Mouse (Mus musculus) CH12.LX (cell line): ENCODE results near the gene Esam. TPM values are rescaled to one million over a fixed set of nuclear protein-coding genes. Genes with fewer than 3 reads are reported as not detected.
A peak's percentile ranks its signal among the peaks of the same experiment; 100 is the strongest.

Experiments
- DNase-seq: peaks from one replicate; pipeline ENCODE4 v3.0.0-alpha.2; 2013; ENCODE audit errors: extremely low read depth
- H3K27ac ChIP-seq: 2 replicates; pipeline ENCODE4 v1.5.1; 2012; ENCODE audit warnings: low read depth, mild to moderate bottlenecking, control low read depth, moderate library complexity; ENCODE audit not compliant: insufficient read depth
- H3K27me3 ChIP-seq: replicated peaks from 2 replicates; pipeline ENCODE3; 2012; ENCODE audit warnings: inconsistent platforms
- H3K36me3 ChIP-seq, 2 experiments: replicated peaks in 1 of 2; 2 replicates each; pipeline versions ENCODE3 to v1.6.1; 2012; ENCODE audit warnings: inconsistent platforms in 1 of 2, low read length in 1 of 2, mild to moderate bottlenecking in 1 of 2, mixed read lengths in 1 of 2, moderate library complexity in 1 of 2; ENCODE audit not compliant: control insufficient read depth in 1 of 2, insufficient read depth in 1 of 2
- H3K4me1 ChIP-seq, 2 experiments: 2 replicates each; pipeline ENCODE4 v1.6.1; 2012; ENCODE audit warnings: inconsistent platforms in 1 of 2, moderate library complexity in 1 of 2; ENCODE audit not compliant: insufficient read depth in 2 of 2, control insufficient read depth in 1 of 2
- H3K4me2 ChIP-seq: 2 replicates; pipeline ENCODE4 v1.6.1; 2012; ENCODE audit warnings: low read depth, mild to moderate bottlenecking, control low read depth; ENCODE audit not compliant: poor library complexity, insufficient read depth, severe bottlenecking
- H3K4me3 ChIP-seq, 3 experiments: fragments of 150-350 bp in 1 of 3; sonication (generic) in 1 of 3; replicated peaks in 1 of 3; 2 replicates each; pipeline versions ENCODE3 to v1.5.1; 2011 to 2012; ENCODE audit warnings: low read depth in 2 of 3, low read length in 2 of 3, mild to moderate bottlenecking in 2 of 3, moderate library complexity in 2 of 3, control low read depth in 1 of 3, improper control_type of control experiment in 1 of 3, inconsistent platforms in 1 of 3, mixed read lengths in 1 of 3; ENCODE audit not compliant: poor library complexity in 1 of 3
- H3K79me2 ChIP-seq: replicated peaks from 2 replicates; pipeline ENCODE4 v1.6.1; 2012; ENCODE audit warnings: mild to moderate bottlenecking, moderate library complexity; ENCODE audit not compliant: control insufficient read depth, poor library complexity, insufficient read depth, severe bottlenecking; ENCODE audit errors: extremely low read depth
- H3K9ac ChIP-seq: 2 replicates; pipeline ENCODE4 v1.6.1; 2012; ENCODE audit warnings: low read depth, mild to moderate bottlenecking, control low read depth, moderate library complexity; ENCODE audit not compliant: insufficient read depth
- H3K9me3 ChIP-seq: replicated peaks from 2 replicates; pipeline ENCODE3; 2012; ENCODE audit warnings: low read length, inconsistent platforms, mixed read lengths
- BHLHE40 ChIP-seq: IDR thresholded peaks from 2 replicates; pipeline ENCODE4 v1.6.1; 2011; ENCODE audit warnings: mild to moderate bottlenecking, low read depth, low read length, improper control_type of control experiment
- EP300 ChIP-seq: IDR thresholded peaks from 2 replicates; pipeline ENCODE4 v1.6.1; 2011; ENCODE audit warnings: low read length, improper control_type of control experiment
- ETS1 ChIP-seq: conservative IDR thresholded peaks from 2 replicates; pipeline ENCODE4 v1.6.1; 2012; ENCODE audit warnings: low read depth, mild to moderate bottlenecking, inconsistent platforms, low read length, improper control_type of control experiment, moderate library complexity
- GABPA ChIP-seq: IDR thresholded peaks from 2 replicates; pipeline ENCODE4 v1.6.1; 2012; ENCODE audit warnings: low read depth, low read length, improper control_type of control experiment, inconsistent platforms; ENCODE audit not compliant: insufficient replicate concordance
- HCFC1 ChIP-seq: IDR thresholded peaks from 2 replicates; pipeline ENCODE4 v1.6.1; 2012; ENCODE audit warnings: low read depth, mild to moderate bottlenecking, inconsistent platforms, low read length, improper control_type of control experiment
- JUN ChIP-seq: IDR thresholded peaks from 2 replicates; pipeline ENCODE4 v1.6.1; 2011; ENCODE audit warnings: low read depth, mild to moderate bottlenecking, low read length, improper control_type of control experiment, moderate library complexity; ENCODE audit not compliant: insufficient read depth
- JUND ChIP-seq: conservative IDR thresholded peaks from 2 replicates; pipeline ENCODE4 v1.6.1; 2011; ENCODE audit warnings: low read depth, low read length, improper control_type of control experiment
- KAT2A ChIP-seq: IDR thresholded peaks from 2 replicates; pipeline ENCODE4 v1.6.1; 2012; ENCODE audit warnings: low read length, improper control_type of control experiment, inconsistent platforms; ENCODE audit not compliant: insufficient replicate concordance
- MAFK ChIP-seq: IDR thresholded peaks from 2 replicates; pipeline ENCODE4 v1.6.1; 2011; ENCODE audit warnings: low read length, improper control_type of control experiment; ENCODE audit not compliant: insufficient replicate concordance
- MAX ChIP-seq: IDR thresholded peaks from 2 replicates; pipeline ENCODE4 v1.6.1; 2011; ENCODE audit warnings: low read length, improper control_type of control experiment
- MEF2A ChIP-seq: IDR thresholded peaks from 2 replicates; pipeline ENCODE4 v1.6.1; 2014; ENCODE audit warnings: low read depth, mild to moderate bottlenecking, inconsistent platforms, low read length, improper control_type of control experiment, borderline replicate concordance
- MXI1 ChIP-seq: IDR thresholded peaks from 2 replicates; pipeline ENCODE4 v1.6.1; 2011; ENCODE audit warnings: mild to moderate bottlenecking, low read depth, low read length, improper control_type of control experiment
- NRF1 ChIP-seq: IDR thresholded peaks from 2 replicates; pipeline ENCODE4 v1.6.1; 2014; ENCODE audit warnings: low read depth, mild to moderate bottlenecking, inconsistent platforms, low read length, improper control_type of control experiment, moderate library complexity
- PAX5 ChIP-seq: IDR thresholded peaks from 2 replicates; pipeline ENCODE4 v1.6.1; 2012; ENCODE audit warnings: low read length, inconsistent platforms, mixed read lengths
- POLR2AphosphoS2 ChIP-seq: IDR thresholded peaks from 2 replicates; pipeline ENCODE4 v1.6.1; 2011; ENCODE audit warnings: low read depth, low read length, improper control_type of control experiment
- RCOR1 ChIP-seq: conservative IDR thresholded peaks from 2 replicates; pipeline ENCODE4 v1.6.1; 2012; ENCODE audit warnings: low read depth, mild to moderate bottlenecking, inconsistent platforms, low read length, improper control_type of control experiment
- SIN3A ChIP-seq: IDR thresholded peaks from 2 replicates; pipeline ENCODE4 v1.6.1; 2012; ENCODE audit warnings: low read length, improper control_type of control experiment, inconsistent platforms
- SMC3 ChIP-seq: IDR thresholded peaks from 2 replicates; pipeline ENCODE4 v1.6.1; 2011; ENCODE audit warnings: low read depth, low read length, improper control_type of control experiment
- TBP ChIP-seq: conservative IDR thresholded peaks from 2 replicates; pipeline ENCODE4 v1.6.1; 2011; ENCODE audit warnings: low read depth, low read length, improper control_type of control experiment
- TCF12 ChIP-seq: IDR thresholded peaks from 2 replicates; pipeline ENCODE4 v1.6.1; 2014; ENCODE audit warnings: low read depth, mild to moderate bottlenecking, inconsistent platforms, low read length, improper control_type of control experiment
- USF2 ChIP-seq: conservative IDR thresholded peaks from 2 replicates; pipeline ENCODE4 v1.6.1; 2011; ENCODE audit warnings: low read depth, low read length, improper control_type of control experiment
- ZC3H11A ChIP-seq: IDR thresholded peaks from 2 replicates; pipeline ENCODE4 v1.6.1; 2012; ENCODE audit warnings: low read depth, mild to moderate bottlenecking, inconsistent platforms, low read length, improper control_type of control experiment
- ZNF384 ChIP-seq: IDR thresholded peaks from 2 replicates; pipeline ENCODE4 v1.6.1; 2012; ENCODE audit warnings: low read depth, low read length, improper control_type of control experiment, inconsistent platforms
- dilution Hi-C: fragments of 300-500 bp; cut with MboI; formaldehyde crosslinking; loops from 2 replicates; pipeline ENCODE4 v1.14.3; 2020; ENCODE audit warnings: low sequenced_read_pairs; ENCODE audit not compliant: extremely low pct_unique_long_range_greater_than_20kb, extremely low pct_ligation_motif_present
- in situ Hi-C: fragments of 300-500 bp; cut with MboI; formaldehyde crosslinking; loops from 3 replicates; pipeline ENCODE4 v1.14.3; 2019; ENCODE audit warnings: low sequenced_read_pairs, low pct_ligation_motif_present, low pct_unique_long_range_greater_than_20kb, mixed read lengths
- polyA plus RNA-seq: library from polyadenylated mRNA; unstranded; fragments of >175 nt; gene quantifications from 2 replicates; pipeline ENCODE4 v1.2.1, GENCODE M21; 2012; ENCODE audit warnings: low read depth; ENCODE audit not compliant: insufficient read length
- total RNA-seq, 2 experiments: library from RNA; depleted of rRNA; stranded (reverse); fragments of 300-350 nt in 1 of 2; fragments of >200 nt in 1 of 2; gene quantifications; 2 replicates each; pipeline ENCODE4 v1.2.3; 2012 to 2014

Esam gene
- total and polyA plus RNA-seq, 3 experiments, result 0.21 to 0.42 (median 0.37) TPM

- no peaks in the 10 kb centered on the region for H3K79me2 ChIP-seq
- peaks cover 5 to 16% of the 10 kb centered on the region in 2 experiments for H3K4me1 ChIP-seq
- no peak overlapping the region for H3K27ac ChIP-seq
- H3K9ac ChIP-seq, result no peak overlapping the region
- DNase-seq, result no peak
- TF ChIP-seq USF2, result no peak
- TF ChIP-seq ETS1, result no peak
- TF ChIP-seq PAX5, result no peak
- no peak for TF ChIP-seq HCFC1
- no peak for TF ChIP-seq MAX
- TF ChIP-seq JUN, result no peak
- TF ChIP-seq GABPA, result no peak
- TF ChIP-seq ZC3H11A, result no peak
- no peak for TF ChIP-seq BHLHE40
- TF ChIP-seq TCF12, result no peak
- TF ChIP-seq NRF1, result no peak
- no peak for TF ChIP-seq KAT2A
- TF ChIP-seq POLR2AphosphoS2, result no peak
- TF ChIP-seq, all 38 proteins: peak for 0
- dilution Hi-C loops, result no loop called here
- in situ Hi-C loops, result loop anchor here (10.0 kb wide), 2 partner anchors 80 to 120 kb away; no protein-coding TSS in a partner anchor
- Histone ChIP-seq H3K27me3 (peaks cover 5% of the 10 kb centered on the region), H3K4me3 (peak overlapping the region; percentile 16 to 50 (median 30)), H3K36me3 (no peaks in the 10 kb centered on the region), H3K9me3 (no peaks in the 10 kb centered on the region), H3K4me2 (peak overlapping the region; percentile 72)
Measured at GRCm38 (mm10) chr9:37545166-37545610, 17.3 kb downstream of the Esam start.

DNA sequence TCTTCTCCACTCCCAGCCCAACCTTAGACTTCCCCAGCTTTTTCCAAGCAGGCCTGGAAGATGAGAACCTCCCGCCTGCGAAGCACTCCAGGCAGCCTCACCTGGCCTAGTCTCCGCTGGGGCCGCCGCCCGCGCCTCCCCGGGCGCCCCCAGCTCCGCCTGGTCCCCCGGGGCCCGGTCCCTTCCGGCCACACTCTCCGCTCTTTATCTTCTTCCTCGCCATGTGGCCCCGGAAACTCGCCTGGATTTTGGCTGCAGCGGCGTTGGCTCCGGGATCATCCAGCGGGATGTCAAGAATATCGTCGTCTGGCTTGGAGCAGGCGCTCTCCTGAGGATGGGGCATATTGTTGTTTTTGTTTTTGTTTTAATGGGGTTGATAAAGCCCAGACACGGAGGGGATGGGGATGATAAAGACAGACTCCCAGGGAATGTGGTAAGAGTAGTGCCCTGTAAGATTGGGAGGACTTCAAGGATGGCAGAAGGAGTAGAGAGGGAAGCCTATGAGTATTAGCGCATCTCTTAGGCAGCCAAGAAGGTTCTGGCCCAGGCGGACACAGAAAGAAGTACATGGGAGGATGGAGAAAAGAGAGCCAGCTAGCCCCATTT is 18.1 kb downstream of the Esam start:
- dilution Hi-C loops (no loop called here), in situ Hi-C loops (loop anchor here (10.0 kb wide), 2 partner anchors 79 to 121 kb away; no protein-coding TSS in a partner anchor)
- Histone ChIP-seq H3K4me1 (peaks cover 5 to 16% of the 10 kb centered on the region in 2 experiments), H3K27ac (no peak overlapping the region), H3K36me3 (no peaks in the 10 kb centered on the region), H3K9me3 (no peaks in the 10 kb centered on the region), H3K9ac (no peak overlapping the region), H3K27me3 (peaks cover 10% of the 10 kb centered on the region)
- TF ChIP-seq MEF2A, result no peak
- TF ChIP-seq ZC3H11A, result no peak
- no peak for TF ChIP-seq GABPA
- no peak for TF ChIP-seq USF2
- TF ChIP-seq SIN3A, result no peak
- no peak for TF ChIP-seq JUN
- no peak for TF ChIP-seq JUND
- TF ChIP-seq SMC3, result no peak
- no peak for TF ChIP-seq RCOR1
- TF ChIP-seq MXI1, result no peak
- TF ChIP-seq ZNF384, result no peak
- TF ChIP-seq MAFK, result no peak
- no peak for TF ChIP-seq TCF12
- no peak for TF ChIP-seq NRF1
- TF ChIP-seq EP300, result no peak
- no peak for TF ChIP-seq TBP
- TF ChIP-seq BHLHE40, result no peak
- TF ChIP-seq, all 38 proteins: peak for 0
- DNase-seq, result no peak
- H3K4me3 ChIP-seq, result no peak overlapping the region
- no peaks in the 10 kb centered on the region for H3K79me2 ChIP-seq
- no peak overlapping the region for H3K4me2 ChIP-seq
